Mouse (Mus musculus): Measurements from ENCODE around the gene Tm4sf19. TPM values are rescaled to one million over a fixed set of nuclear protein-coding genes. Genes with fewer than 3 reads are reported as not detected.

Tm4sf19 gene
- not detected for polyA plus RNA-seq (2017; shearing (Covaris generic))

GRCm38 (mm10) chr16:32400267-32400666 lies at the start of gene Tm4sf19:
Tm4sf19 (plus strand) TSS chr16:32400506.
- ATAC-seq, result no peak

- ATAC-seq, result no peak
Measured at GRCm38 (mm10) chr16:32350776-32351175, 49.5 kb upstream of the Tm4sf19 start.

GRCm38 (mm10) chr16:32363530-32363929 lies 36.8 kb upstream of the Tm4sf19 start:
- no peak for ATAC-seq

- ATAC-seq, result no peak
Measured at GRCm38 (mm10) chr16:32371351-32371750, 29.0 kb upstream of the Tm4sf19 start.

- peak; percentile 57 for ATAC-seq
Measured at GRCm38 (mm10) chr16:32379575-32379974, 20.7 kb upstream of the Tm4sf19 start.

- ATAC-seq, result no peak
Measured at GRCm38 (mm10) chr16:32382901-32383300, 17.4 kb upstream of the Tm4sf19 start.

- no peak for ATAC-seq
Measured at GRCm38 (mm10) chr16:32384885-32385284, 15.4 kb upstream of the Tm4sf19 start.

- no peak for ATAC-seq
Measured at GRCm38 (mm10) chr16:32386826-32387225, 13.5 kb upstream of the Tm4sf19 start.

- ATAC-seq, result no peak
Measured at GRCm38 (mm10) chr16:32389049-32389448, 11.3 kb upstream of the Tm4sf19 start.

GRCm38 (mm10) chr16:32389841-32390240 lies 10.5 kb upstream of the Tm4sf19 start:
- no peak for ATAC-seq

GRCm38 (mm10) chr16:32390882-32391281 lies 9.4 kb upstream of the Tm4sf19 start:
- no peak for ATAC-seq

GRCm38 (mm10) chr16:32395679-32396540 lies 4.4 kb upstream of the Tm4sf19 start:
- no peak for ATAC-seq

- no peak for ATAC-seq
Measured at GRCm38 (mm10) chr16:32396541-32396835, 3.8 kb upstream of the Tm4sf19 start.

GRCm38 (mm10) chr16:32398206-32398605 lies 2.1 kb upstream of the Tm4sf19 start:
- ATAC-seq, result no peak

GRCm38 (mm10) chr16:32401335-32401965 lies 1.1 kb downstream of the Tm4sf19 start:
- ATAC-seq, result no peak

- no peak for ATAC-seq
Measured at GRCm38 (mm10) chr16:32402818-32403217, 2.5 kb downstream of the Tm4sf19 start.

- ATAC-seq, result no peak
Measured at GRCm38 (mm10) chr16:32405716-32406115, 5.4 kb downstream of the Tm4sf19 start.

GRCm38 (mm10) chr16:32406671-32407070 lies 6.4 kb downstream of the Tm4sf19 start:
- no peak for ATAC-seq

- no peak for ATAC-seq
Measured at GRCm38 (mm10) chr16:32407730-32408129, 7.4 kb downstream of the Tm4sf19 start.

GRCm38 (mm10) chr16:32417457-32417856 lies 17.2 kb downstream of the Tm4sf19 start:
- no peak for ATAC-seq

- ATAC-seq, result peak; percentile 97
Measured at GRCm38 (mm10) chr16:32419517-32420483, 19.5 kb downstream of the Tm4sf19 start, which contains the start of gene Tctex1d2. Tctex1d2 (plus strand) TSS chr16:32419702.

- no peak for ATAC-seq
Measured at GRCm38 (mm10) chr16:32427506-32427905, 27.2 kb downstream of the Tm4sf19 start.

Data from CD4-positive, CD25-positive, alpha-beta regulatory T cell, adult 4 months (primary cell).